Mouse (Mus musculus): ENCODE measurements at regions not wholly inside any gene's neighbourhood (a gene's known extent, or its start where the extent isn't known, plus 50 kb on each side); places are given as distances from the start of the nearest gene placed in this dataset.

- no peaks in the 10 kb centered on the region for H3K9me3 ChIP-seq (ENCODE audit: control insufficient read depth, low read length)
- no peak overlapping the region for H3K27ac ChIP-seq (replicated peaks; ENCODE audit: low read depth, low read length)
- no peaks in the 10 kb centered on the region for H3K4me1 ChIP-seq (ENCODE audit: control insufficient read depth, insufficient read depth, low read length)
- no peaks in the 10 kb centered on the region for H3K27me3 ChIP-seq (ENCODE audit: control insufficient read depth, insufficient read depth, low read length)
- ATAC-seq (ENCODE audit: low FRiP score, low TSS enrichment) (no peak), DNase-seq (peak; percentile 8)
- no peak overlapping the region for H3K9ac ChIP-seq (replicated peaks; ENCODE audit: low read length)
- H3K4me2 ChIP-seq (ENCODE audit: low read length) = no peak overlapping the region
- no peak overlapping the region for H3K4me3 ChIP-seq (replicated peaks; ENCODE audit: low read depth, low read length)
- H3K36me3 ChIP-seq (ENCODE audit: control insufficient read depth, insufficient read depth, low read length) = no peaks in the 10 kb centered on the region
Measured at GRCm38 (mm10) chr1:5273938-5274337, 466.2 kb downstream of the Gm37988 start.

DNA sequence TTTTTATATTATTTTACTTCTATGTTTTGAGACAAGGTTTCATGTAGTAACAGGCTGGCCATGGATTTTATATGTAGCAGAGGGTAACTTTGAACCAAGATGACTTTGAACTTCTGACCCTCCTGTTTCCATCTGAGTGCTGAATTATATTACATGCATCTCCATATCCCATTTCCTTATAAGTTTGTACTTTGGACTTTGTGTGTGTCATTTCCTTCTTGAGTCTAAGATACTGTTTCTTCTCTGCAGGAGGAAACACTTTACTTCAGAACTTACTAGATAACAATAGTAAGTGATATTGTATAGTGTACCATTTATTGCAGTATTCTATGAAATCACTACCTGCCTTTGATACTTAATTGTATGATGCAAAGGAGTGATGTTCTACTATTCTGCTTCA, 486.9 kb downstream of the Gm37988 start:
- DNase-seq = no peak
- H3K27ac ChIP-seq (replicated peaks; ENCODE audit: low read depth, low read length) = no peak overlapping the region
- H3K4me2 ChIP-seq (ENCODE audit: low read length) = no peak overlapping the region
- H3K4me3 ChIP-seq (replicated peaks; ENCODE audit: low read depth, low read length) = no peak overlapping the region
- H3K9ac ChIP-seq (replicated peaks; ENCODE audit: low read length) = no peak overlapping the region
- no peaks in the 10 kb centered on the region for H3K4me1 ChIP-seq (ENCODE audit: control insufficient read depth, insufficient read depth, low read length)
- no peaks in the 10 kb centered on the region for H3K9me3 ChIP-seq (ENCODE audit: control insufficient read depth, low read length)
- no peak for ATAC-seq (ENCODE audit: low FRiP score, low TSS enrichment)
- H3K36me3 ChIP-seq (ENCODE audit: control insufficient read depth, insufficient read depth, low read length) = no peaks in the 10 kb centered on the region
- H3K27me3 ChIP-seq (ENCODE audit: control insufficient read depth, insufficient read depth, low read length) = no peaks in the 10 kb centered on the region

GRCm38 (mm10) chr1:5297627-5298026, 489.9 kb downstream of the Gm37988 start:
- Histone ChIP-seq H3K27me3 (ENCODE audit: control insufficient read depth, insufficient read depth, low read length) (no peaks in the 10 kb centered on the region), H3K27ac (replicated peaks; ENCODE audit: low read depth, low read length) (no peak overlapping the region), H3K36me3 (ENCODE audit: control insufficient read depth, insufficient read depth, low read length) (no peaks in the 10 kb centered on the region), H3K4me2 (ENCODE audit: low read length) (no peak overlapping the region), H3K4me1 (ENCODE audit: control insufficient read depth, insufficient read depth, low read length) (no peaks in the 10 kb centered on the region), H3K9me3 (ENCODE audit: control insufficient read depth, low read length) (no peaks in the 10 kb centered on the region), H3K4me3 (replicated peaks; ENCODE audit: low read depth, low read length) (no peak overlapping the region), H3K9ac (replicated peaks; ENCODE audit: low read length) (no peak overlapping the region)
- DNase-seq (no peak), ATAC-seq (ENCODE audit: low FRiP score, low TSS enrichment) (no peak)
- 92% methylated on average over 1 of the region's 1 CpGs for WGBS

- Histone ChIP-seq H3K27ac (replicated peaks; ENCODE audit: low read depth, low read length) (no peak overlapping the region), H3K9me3 (ENCODE audit: control insufficient read depth, low read length) (no peaks in the 10 kb centered on the region), H3K4me1 (ENCODE audit: control insufficient read depth, insufficient read depth, low read length) (no peaks in the 10 kb centered on the region), H3K4me2 (ENCODE audit: low read length) (no peak overlapping the region), H3K9ac (replicated peaks; ENCODE audit: low read length) (no peak overlapping the region), H3K36me3 (ENCODE audit: control insufficient read depth, insufficient read depth, low read length) (no peaks in the 10 kb centered on the region), H3K4me3 (replicated peaks; ENCODE audit: low read depth, low read length) (no peak overlapping the region), H3K27me3 (ENCODE audit: control insufficient read depth, insufficient read depth, low read length) (no peaks in the 10 kb centered on the region)
- DNase-seq = no peak
- WGBS = 92% methylated on average over 3 of the region's 3 CpGs
- no peak for ATAC-seq (ENCODE audit: low FRiP score, low TSS enrichment)
Measured at GRCm38 (mm10) chr1:5311656-5312055, 504.0 kb downstream of the Gm37988 start.

DNA sequence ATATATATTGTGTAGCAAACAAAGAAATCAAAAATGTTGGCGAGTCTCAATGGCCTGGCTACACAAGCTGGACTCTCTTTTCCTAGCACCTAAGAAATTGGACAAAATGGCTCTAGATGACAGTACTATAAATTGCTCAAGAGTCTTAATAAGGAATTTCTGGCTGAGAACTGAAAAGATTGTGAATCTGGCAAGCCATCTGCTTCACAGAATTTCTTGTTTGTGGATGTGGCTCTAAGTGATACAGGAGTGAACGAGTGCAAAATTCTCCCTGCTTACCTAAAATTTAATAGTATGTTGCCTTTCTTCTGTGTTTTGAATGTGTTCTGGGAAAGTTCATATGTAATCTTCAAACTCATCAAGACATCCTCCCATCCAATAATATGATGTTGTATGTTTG, 508.1 kb downstream of the Gm37988 start:
- WGBS = 93% methylated on average over 2 of the region's 2 CpGs
- Histone ChIP-seq H3K27me3 (ENCODE audit: control insufficient read depth, insufficient read depth, low read length) (no peaks in the 10 kb centered on the region), H3K36me3 (ENCODE audit: control insufficient read depth, insufficient read depth, low read length) (no peaks in the 10 kb centered on the region), H3K4me2 (ENCODE audit: low read length) (no peak overlapping the region), H3K4me1 (ENCODE audit: control insufficient read depth, insufficient read depth, low read length) (no peaks in the 10 kb centered on the region), H3K4me3 (replicated peaks; ENCODE audit: low read depth, low read length) (no peak overlapping the region), H3K27ac (replicated peaks; ENCODE audit: low read depth, low read length) (no peak overlapping the region), H3K9me3 (ENCODE audit: control insufficient read depth, low read length) (no peaks in the 10 kb centered on the region), H3K9ac (replicated peaks; ENCODE audit: low read length) (no peak overlapping the region)
- ATAC-seq (ENCODE audit: low FRiP score, low TSS enrichment) = no peak
- DNase-seq = no peak

GRCm38 (mm10) chr1:5317088-5317487, 509.4 kb downstream of the Gm37988 start:
- DNase-seq (no peak), ATAC-seq (ENCODE audit: low FRiP score, low TSS enrichment) (no peak)
- H3K4me3 ChIP-seq (replicated peaks; ENCODE audit: low read depth, low read length) = no peak overlapping the region
- H3K4me1 ChIP-seq (ENCODE audit: control insufficient read depth, insufficient read depth, low read length) = no peaks in the 10 kb centered on the region
- 96% methylated on average over 1 of the region's 1 CpGs for WGBS
- H3K27me3 ChIP-seq (ENCODE audit: control insufficient read depth, insufficient read depth, low read length) = no peaks in the 10 kb centered on the region
- no peak overlapping the region for H3K4me2 ChIP-seq (ENCODE audit: low read length)
- no peak overlapping the region for H3K9ac ChIP-seq (replicated peaks; ENCODE audit: low read length)
- H3K9me3 ChIP-seq (ENCODE audit: control insufficient read depth, low read length) = no peaks in the 10 kb centered on the region
- no peak overlapping the region for H3K27ac ChIP-seq (replicated peaks; ENCODE audit: low read depth, low read length)
- no peaks in the 10 kb centered on the region for H3K36me3 ChIP-seq (ENCODE audit: control insufficient read depth, insufficient read depth, low read length)

GRCm38 (mm10) chr1:5326311-5326710, 518.6 kb downstream of the Gm37988 start:
- Histone ChIP-seq H3K36me3 (ENCODE audit: control insufficient read depth, insufficient read depth, low read length) (no peaks in the 10 kb centered on the region), H3K4me2 (ENCODE audit: low read length) (no peak overlapping the region), H3K27me3 (ENCODE audit: control insufficient read depth, insufficient read depth, low read length) (no peaks in the 10 kb centered on the region), H3K9me3 (ENCODE audit: control insufficient read depth, low read length) (no peaks in the 10 kb centered on the region), H3K9ac (replicated peaks; ENCODE audit: low read length) (no peak overlapping the region), H3K4me1 (ENCODE audit: control insufficient read depth, insufficient read depth, low read length) (no peaks in the 10 kb centered on the region), H3K4me3 (replicated peaks; ENCODE audit: low read depth, low read length) (no peak overlapping the region), H3K27ac (replicated peaks; ENCODE audit: low read depth, low read length) (no peak overlapping the region)
- no peak for ATAC-seq (ENCODE audit: low FRiP score, low TSS enrichment)
- DNase-seq = no peak
